Comparison of ENCODE assay signal across 20 mouse cellular contexts in the genomic region with DNA sequence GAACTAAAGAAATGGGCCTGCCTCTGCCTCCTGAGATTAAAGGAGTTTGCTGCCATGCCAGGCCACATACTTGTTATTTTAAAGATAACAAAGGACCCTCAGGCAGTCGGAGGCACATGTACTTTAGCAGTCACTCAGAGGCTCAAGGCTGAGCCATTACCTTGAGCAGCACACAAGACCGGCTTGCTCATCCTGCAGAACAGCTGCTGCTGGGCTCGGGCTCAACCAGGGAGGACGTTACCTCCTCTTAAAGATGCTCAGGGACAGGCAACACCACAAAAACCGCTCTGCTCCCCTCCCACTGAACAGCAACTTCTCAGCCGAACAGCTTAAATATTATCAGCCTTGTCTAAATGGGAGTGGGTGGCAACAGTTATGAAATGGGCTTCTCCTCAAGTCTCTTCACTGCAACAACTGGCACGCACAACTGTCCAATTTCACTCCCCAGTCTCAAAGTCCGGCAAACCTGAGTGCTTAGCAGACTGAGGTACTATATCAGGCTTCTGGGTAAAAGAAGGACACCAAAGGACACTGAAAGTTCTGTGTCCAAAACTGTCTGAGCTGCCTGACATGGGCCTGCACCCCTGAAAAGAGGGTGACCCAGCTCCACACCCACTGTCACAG. TPM values are rescaled to one million over a fixed set of nuclear protein-coding genes. Genes with fewer than 3 reads are reported as not detected.
DNase-seq lines count a peak whose midpoint lies in the region; ATAC-seq and TF ChIP-seq lines count a peak whose summit lies in the region.
"Had no signal": no experiment of that assay in that cellular context is flagged by ENCODE, and none has a peak within 500 bp of the region (broad histone marks: within the 10 kb centered on the region; RNA-seq: fewer than 3 reads in every experiment).

No protein-coding gene starts in this region.

- H3K27me3 ChIP-seq in embryonic facial prominence, embryonic 15.5 days = no peaks in the 10 kb centered on the region
- no peaks in the 10 kb centered on the region for H3K27me3 ChIP-seq in embryonic facial prominence, embryonic 10.5 days (replicated peaks; ENCODE audit: low read depth, poor library complexity, severe bottlenecking)
- H3K27me3 ChIP-seq in kidney, embryonic 14.5 days (ENCODE audit: control insufficient read depth, insufficient read depth, low read length) = no peaks in the 10 kb centered on the region
- H3K27me3 ChIP-seq in testis, adult 2 months (ENCODE audit: control insufficient read depth, insufficient read depth, low read length) = no peaks in the 10 kb centered on the region
- H3K27me3 ChIP-seq in myocyte (ENCODE audit: control insufficient read depth, insufficient read depth, insufficient read length) = no peaks in the 10 kb centered on the region
- H3K27me3 ChIP-seq: heart, embryonic 12.5 days had no signal

- peaks cover 56% of the 10 kb centered on the region for H3K79me2 ChIP-seq in myocyte (ENCODE audit: control insufficient read depth, insufficient read depth)

- no peak for TF ChIP-seq CTCF in testis, adult 2 months (IDR thresholded peaks at IDR 0.05; ENCODE audit: control insufficient read depth, insufficient read depth, insufficient replicate concordance, low read depth, low read length)

- peaks cover 21% of the 10 kb centered on the region for H3K4me1 ChIP-seq in embryonic facial prominence, embryonic 15.5 days
- H3K4me1 ChIP-seq in embryonic facial prominence, embryonic 10.5 days = 0 out of 2 replicates have a peak, but pooled peaks cover 8% of the 10 kb centered on the region
- H3K4me1 ChIP-seq in kidney, embryonic 14.5 days (ENCODE audit: control insufficient read depth, insufficient read depth, low read length) = peaks cover 8% of the 10 kb centered on the region; the same call in 1 of the 2 replicates
- H3K4me1 ChIP-seq in testis, adult 2 months (ENCODE audit: control insufficient read depth, insufficient read depth, low read length) = peaks cover 4% of the 10 kb centered on the region
- H3K4me1 ChIP-seq: limb, embryonic 10.5 days had no signal

- no peaks in the 10 kb centered on the region for H3K9me3 ChIP-seq in embryonic facial prominence, embryonic 15.5 days (replicated peaks)
- H3K9me3 ChIP-seq in embryonic facial prominence, embryonic 10.5 days = no peaks in the 10 kb centered on the region
- H3K9me3 ChIP-seq in kidney, embryonic 14.5 days (ENCODE audit: control insufficient read depth, low read length) = no peaks in the 10 kb centered on the region
- H3K9me3 ChIP-seq: heart, embryonic 12.5 days; limb, embryonic 10.5 days had no signal

- ATAC-seq in embryonic facial prominence, embryonic 15.5 days (ENCODE audit: insufficient number of reproducible peaks, low FRiP score, low TSS enrichment, low read depth) = no peak
- ATAC-seq in kidney, embryonic 14.5 days (ENCODE audit: low FRiP score, low TSS enrichment) = no peak
- ATAC-seq: forebrain, postnatal 0 days; intestine, postnatal 0 days; liver, postnatal 0 days; lung, postnatal 0 days; midbrain, embryonic 16.5 days had no signal

- no peak for TF ChIP-seq POLR2A in testis, adult 2 months (IDR thresholded peaks at IDR 0.05; ENCODE audit: control insufficient read depth, low read depth, low read length)
- no peak for TF ChIP-seq POLR2A in myocyte (IDR thresholded peaks at IDR 0.05; ENCODE audit: insufficient read length, low read depth)

- no peak overlapping the region for H3ac ChIP-seq in myocyte (ENCODE audit: control insufficient read depth, insufficient read length)

- no peak for DNase-seq in embryonic facial prominence, embryonic 10.5 days (ENCODE audit: low spot score)
- peak; percentile 61 for DNase-seq in kidney, adult 9 months
- no peak for DNase-seq in testis, postnatal 10 days (ENCODE audit: low spot score)
- no peak for DNase-seq in neural tube, embryonic 10.5 days (ENCODE audit: extremely low spot score, low spot score)
- DNase-seq: forebrain, postnatal 0 days; heart, postnatal 10 days; kidney, postnatal 14 days; liver; liver, postnatal 0 days had no signal

- H3K9ac ChIP-seq in embryonic facial prominence, embryonic 15.5 days = no peak overlapping the region
- H3K9ac ChIP-seq in kidney, embryonic 14.5 days (ENCODE audit: low read depth, low read length) = no peak overlapping the region
- H3K9ac ChIP-seq: forebrain, postnatal 0 days; heart, embryonic 12.5 days; liver, postnatal 0 days had no signal

- 0 out of 2 replicates have a peak overlapping the region, but pooled peaks have one; percentile 7 for H3K27ac ChIP-seq in embryonic facial prominence, embryonic 15.5 days (replicated peaks)
- no peak overlapping the region for H3K27ac ChIP-seq in embryonic facial prominence, embryonic 10.5 days (replicated peaks)
- H3K27ac ChIP-seq in kidney, embryonic 14.5 days (ENCODE audit: low read depth, low read length) = no peak overlapping the region
- H3K27ac ChIP-seq in testis, adult 2 months (ENCODE audit: control insufficient read depth, insufficient read depth, low read depth, low read length) = peak overlapping the region; percentile 33; the same call in 1 of the 2 replicates
- H3K27ac ChIP-seq: limb, embryonic 10.5 days; macrophage had no signal

- no peak overlapping the region for H3K4me2 ChIP-seq in embryonic facial prominence, embryonic 15.5 days (replicated peaks)
- no peak overlapping the region for H3K4me2 ChIP-seq in kidney, embryonic 14.5 days (replicated peaks; ENCODE audit: low read depth, low read length)
- no peak overlapping the region for H3K4me2 ChIP-seq in myocyte (ENCODE audit: low read depth)
- H3K4me2 ChIP-seq: heart, embryonic 12.5 days had no signal

- peaks cover 32% of the 10 kb centered on the region for H3K36me3 ChIP-seq in embryonic facial prominence, embryonic 15.5 days
- peaks cover 73% of the 10 kb centered on the region for H3K36me3 ChIP-seq in embryonic facial prominence, embryonic 10.5 days (replicated peaks)
- peaks cover 33% of the 10 kb centered on the region for H3K36me3 ChIP-seq in kidney, embryonic 14.5 days (ENCODE audit: control insufficient read depth, insufficient read depth, low read length)
- peaks cover 5% of the 10 kb centered on the region for H3K36me3 ChIP-seq in testis, adult 2 months (ENCODE audit: control insufficient read depth, insufficient read depth, low read length)
- peaks cover 24% of the 10 kb centered on the region for H3K36me3 ChIP-seq in myocyte (ENCODE audit: control insufficient read depth, insufficient read depth)

- no peak overlapping the region for H3K4me3 ChIP-seq in embryonic facial prominence, embryonic 15.5 days (replicated peaks)
- no peak overlapping the region for H3K4me3 ChIP-seq in embryonic facial prominence, embryonic 10.5 days
- H3K4me3 ChIP-seq in kidney, embryonic 14.5 days (ENCODE audit: low read length) = no peak overlapping the region
- no peak overlapping the region for H3K4me3 ChIP-seq in testis, adult 2 months (ENCODE audit: control insufficient read depth, low read depth, low read length)
- no peak overlapping the region for H3K4me3 ChIP-seq in myocyte
- H3K4me3 ChIP-seq: heart, embryonic 12.5 days; limb, embryonic 10.5 days had no signal

- WGBS in embryonic facial prominence, embryonic 15.5 days = 80% methylated on average over 8 of the region's 8 CpGs
- 90% methylated on average over 8 of the region's 8 CpGs for WGBS in embryonic facial prominence, embryonic 10.5 days
- 90% methylated on average over 8 of the region's 8 CpGs for WGBS in kidney, embryonic 14.5 days

TF ChIP-seq in myocyte, 11 proteins besides CTCF, POLR2A, EP300 and RAD21:
- no peak for TF ChIP-seq MAX (IDR thresholded peaks at IDR 0.05; ENCODE audit: low read depth)
- TF ChIP-seq REST (IDR thresholded peaks at IDR 0.05; ENCODE audit: insufficient read depth, insufficient read length) = no peak
- peak in 2 of 3 experiments; percentile 25 to 77 for TF ChIP-seq MYOG (IDR thresholded peaks at IDR 0.05; ENCODE audit: control insufficient read depth in 1 of 3, insufficient read depth in 1 of 3, insufficient read length in 2 of 3, low read depth in 2 of 3)
- peak; percentile 7 for TF ChIP-seq POLR2AphosphoS2 (IDR thresholded peaks at IDR 0.05; ENCODE audit: insufficient read length, low read depth)
- TF ChIP-seq CEBPB (IDR thresholded peaks at IDR 0.05; ENCODE audit: insufficient read depth, poor library complexity, severe bottlenecking) = no peak
- peak in 2 of 3 experiments; percentile 27 to 74 for TF ChIP-seq MYOD1 (IDR thresholded peaks at IDR 0.05; ENCODE audit: control insufficient read depth in 1 of 3, insufficient read length in 2 of 3, low read depth in 2 of 3)
- no peak for TF ChIP-seq TCF3 (IDR thresholded peaks at IDR 0.05; ENCODE audit: insufficient read length, low read depth)
- no peak for TF ChIP-seq TCF12 (IDR thresholded peaks at IDR 0.05; ENCODE audit: insufficient read depth, poor library complexity, severe bottlenecking)
TF ChIP-seq in myocyte: peak in this region for 3.

RNA-seq across cellular contexts. Expression of a gene that starts 54.2 kb away (rescaled TPM):
- polyA plus RNA-seq in embryonic facial prominence, embryonic 15.5 days (2015; fragmentation: Nextera tagmentation; extraction: Ambion mirVana) = 27.4 and 37.2 TPM in 2 replicates
- polyA plus RNA-seq in embryonic facial prominence, embryonic 10.5 days (2016; fragmentation: Nextera tagmentation; extraction: Ambion mirVana) = 1.7 and 2.0 TPM in 2 replicates
- polyA plus RNA-seq in kidney, embryonic 14.5 days (2014; fragmentation: Nextera tagmentation; extraction: Ambion mirVana) = 1.1 and 1.2 TPM in 2 replicates
- 0.12 and 0.14 TPM in 2 replicates for polyA plus RNA-seq in testis, adult 2 months (2012; rRNA removed)
- 401 TPM for polyA plus RNA-seq in myocyte (2012; fragmentation: generic; extraction: Trizol)
- polyA plus RNA-seq: gonadal fat pad, adult 2 months; liver, postnatal 0 days; macrophage had no signal

Comparison
In these comparisons a context has a peak if more than half of its experiments do, and no peak if none do; other contexts are left out.
1. H3K27ac ChIP-seq: peak in embryonic facial prominence, embryonic 15.5 days (single experiment) and testis, adult 2 months (single experiment); none in embryonic facial prominence, embryonic 10.5 days (single experiment) and kidney, embryonic 14.5 days (single experiment).
2. RNA of a gene that starts 54.2 kb away (polyA plus RNA-seq): 401 TPM in myocyte (single experiment); 27.4 to 37.2 TPM in embryonic facial prominence, embryonic 15.5 days, 1.7 to 2.0 TPM in embryonic facial prominence, embryonic 10.5 days, 1.1 to 1.2 TPM in kidney, embryonic 14.5 days and 0.12 to 0.14 TPM in testis, adult 2 months; every median in the first group is over 10 times any median in the second.